Comparison of ENCODE assay signal across 13 mouse cellular contexts in the genomic region with DNA sequence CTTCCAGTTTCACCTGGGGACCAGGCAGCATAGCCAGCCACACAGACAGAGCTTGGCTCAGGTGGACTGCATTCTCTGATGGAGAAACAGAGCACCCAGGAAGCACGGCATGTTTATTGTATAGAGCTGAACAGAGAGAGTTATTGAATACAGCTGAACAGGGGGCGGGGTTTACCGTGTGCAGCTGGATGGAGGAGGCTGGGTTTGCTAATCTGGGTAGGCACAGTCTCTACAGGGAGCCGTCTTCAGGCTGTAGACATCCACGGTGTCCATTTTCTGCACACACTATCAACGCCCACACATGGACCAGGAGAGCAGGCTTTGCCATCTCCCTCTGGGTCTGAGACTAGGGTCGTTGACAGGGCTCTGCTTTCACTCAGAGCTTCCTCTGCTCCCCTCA. TPM values are rescaled to one million over a fixed set of nuclear protein-coding genes. Genes with fewer than 3 reads are reported as not detected.
DNase-seq lines count a peak whose midpoint lies in the region; ATAC-seq lines count a peak whose summit lies in the region.
"Had no signal": no experiment of that assay in that cellular context is flagged by ENCODE, and none has a peak within 500 bp of the region (broad histone marks: within the 10 kb centered on the region; RNA-seq: fewer than 3 reads in every experiment).

No protein-coding gene starts in this region.

- H3K4me2 ChIP-seq in heart, embryonic 11.5 days = no peak overlapping the region
- peak overlapping the region; percentile 30 for H3K4me2 ChIP-seq in liver, embryonic 11.5 days
- H3K4me2 ChIP-seq in stomach, embryonic 15.5 days = no peak overlapping the region
- H3K4me2 ChIP-seq: forebrain, embryonic 15.5 days; kidney, embryonic 15.5 days; limb, embryonic 12.5 days; midbrain, embryonic 13.5 days had no signal

- peaks cover 19% of the 10 kb centered on the region; the same call in 1 of the 2 replicates for H3K27me3 ChIP-seq in heart, embryonic 11.5 days (ENCODE audit: control insufficient read depth, insufficient read depth, low read length)
- peaks cover 13% of the 10 kb centered on the region for H3K27me3 ChIP-seq in liver, embryonic 11.5 days (replicated peaks; ENCODE audit: control insufficient read depth, insufficient read depth, low read length)
- peaks cover 8% of the 10 kb centered on the region; the same call in 1 of the 2 replicates for H3K27me3 ChIP-seq in stomach, embryonic 15.5 days (replicated peaks)
- H3K27me3 ChIP-seq: forebrain, embryonic 15.5 days had no signal

- DNase-seq in heart, adult 9 months (ENCODE audit: low spot score in 2 of 2) = no peak
- DNase-seq in thymus, postnatal 0 days (ENCODE audit: low spot score) = peak; percentile 57
- DNase-seq in thymus, postnatal 36 days = no peak
- no peak for DNase-seq in liver, embryonic 11.5 days (ENCODE audit: low spot score)
- no peak for DNase-seq in lung, adult 18-20 months
- DNase-seq in right cerebral cortex, postnatal 10 days (ENCODE audit: low spot score in 2 of 2) = no peak

- no peaks in the 10 kb centered on the region for H3K9me3 ChIP-seq in heart, embryonic 11.5 days (replicated peaks; ENCODE audit: control insufficient read depth, low read length)
- H3K9me3 ChIP-seq in liver, embryonic 11.5 days (ENCODE audit: control insufficient read depth, low read length) = no peaks in the 10 kb centered on the region
- no peaks in the 10 kb centered on the region for H3K9me3 ChIP-seq in stomach, embryonic 15.5 days
- H3K9me3 ChIP-seq: forebrain, embryonic 15.5 days; kidney, embryonic 15.5 days; limb, embryonic 12.5 days; midbrain, embryonic 13.5 days had no signal

- H3K4me3 ChIP-seq in heart, embryonic 11.5 days (ENCODE audit: low read depth, low read length) = no peak overlapping the region
- no peak overlapping the region for H3K4me3 ChIP-seq in liver, embryonic 11.5 days (ENCODE audit: low read depth, low read length)
- no peak overlapping the region for H3K4me3 ChIP-seq in stomach, embryonic 15.5 days (replicated peaks)
- H3K4me3 ChIP-seq: forebrain, embryonic 15.5 days; kidney, embryonic 15.5 days; layer of hippocampus, adult 2 months; limb, embryonic 12.5 days; midbrain, embryonic 13.5 days had no signal

- peaks cover 29% of the 10 kb centered on the region for H3K4me1 ChIP-seq in heart, embryonic 11.5 days (ENCODE audit: control insufficient read depth, insufficient read depth, low read length)
- peaks cover 47% of the 10 kb centered on the region for H3K4me1 ChIP-seq in liver, embryonic 11.5 days (replicated peaks; ENCODE audit: control insufficient read depth, insufficient read depth, low read length)
- H3K4me1 ChIP-seq in stomach, embryonic 15.5 days = peaks cover 27% of the 10 kb centered on the region; the same call in 1 of the 2 replicates

- no peaks in the 10 kb centered on the region for H3K36me3 ChIP-seq in heart, embryonic 11.5 days (ENCODE audit: control insufficient read depth, insufficient read depth, low read length)
- no peaks in the 10 kb centered on the region for H3K36me3 ChIP-seq in liver, embryonic 11.5 days (ENCODE audit: control insufficient read depth, insufficient read depth, low read length)
- H3K36me3 ChIP-seq in stomach, embryonic 15.5 days = no peaks in the 10 kb centered on the region
- H3K36me3 ChIP-seq: forebrain, embryonic 15.5 days; kidney, embryonic 15.5 days; limb, embryonic 12.5 days; midbrain, embryonic 13.5 days had no signal

- H3K9ac ChIP-seq in heart, embryonic 11.5 days (ENCODE audit: low read depth, low read length) = no peak overlapping the region
- H3K9ac ChIP-seq in liver, embryonic 11.5 days (ENCODE audit: low read depth, low read length) = no peak overlapping the region
- H3K9ac ChIP-seq in stomach, embryonic 15.5 days = no peak overlapping the region
- H3K9ac ChIP-seq: forebrain, embryonic 15.5 days; kidney, embryonic 15.5 days; limb, embryonic 12.5 days; midbrain, embryonic 13.5 days had no signal

- 34% methylated on average over 7 of the region's 7 CpGs for WGBS in heart, embryonic 11.5 days (ENCODE audit: insufficient replicate concordance)
- WGBS in liver, embryonic 11.5 days = 30% methylated on average over 7 of the region's 7 CpGs
- WGBS in stomach, embryonic 15.5 days = 31% methylated on average over 7 of the region's 7 CpGs

- 0 out of 2 replicates have a peak, but pooled peaks have one; percentile 12 for ATAC-seq in heart, embryonic 11.5 days (replicated peaks; ENCODE audit: insufficient number of reproducible peaks, low FRiP score, low TSS enrichment)
- peak; percentile 77 for ATAC-seq in liver, embryonic 11.5 days (replicated peaks; ENCODE audit: low FRiP score)
- ATAC-seq in stomach, embryonic 15.5 days (ENCODE audit: insufficient read depth, low FRiP score, low read depth) = peak; percentile 51; the same call in 1 of the 2 replicates

- peak overlapping the region; percentile 24; the same call in 1 of the 2 replicates for H3K27ac ChIP-seq in heart, embryonic 11.5 days (ENCODE audit: low read depth, low read length)
- peak overlapping the region; percentile 50 for H3K27ac ChIP-seq in liver, embryonic 11.5 days (ENCODE audit: low read depth, low read length)
- H3K27ac ChIP-seq in stomach, embryonic 15.5 days = no peak overlapping the region
- H3K27ac ChIP-seq: forebrain, embryonic 15.5 days; kidney, embryonic 15.5 days; layer of hippocampus, adult 2 months; limb, embryonic 12.5 days; midbrain, embryonic 13.5 days had no signal

RNA-seq across cellular contexts. Expression of gene Zfpm1, which starts 8.1 kb away (rescaled TPM):
- 6.9 and 7.9 TPM in 2 replicates for polyA plus RNA-seq in heart, embryonic 11.5 days (2014; fragmentation: Nextera tagmentation; extraction: Ambion mirVana)
- 3.9 and 5.4 TPM in 2 replicates for polyA plus RNA-seq in thymus, postnatal 0 days (2015; fragmentation: Nextera tagmentation; extraction: Ambion mirVana)
- polyA plus RNA-seq in liver, embryonic 11.5 days (2014; fragmentation: Nextera tagmentation; extraction: Ambion mirVana) = 22.7 and 26.5 TPM in 2 replicates
- polyA plus RNA-seq in stomach, embryonic 15.5 days (2015; fragmentation: Nextera tagmentation; extraction: Ambion mirVana) = 5.6 and 5.7 TPM in 2 replicates

Comparison
In these comparisons a context has a peak if more than half of its experiments do, and no peak if none do; other contexts are left out.
1. ATAC-seq: peak in every context shown above with its lines; median percentile 77 in liver, embryonic 11.5 days; 51 in stomach, embryonic 15.5 days; 12 in heart, embryonic 11.5 days.